Mouse (Mus musculus) yolk sac, embryonic 10.5 days (tissue): ENCODE measurements around the gene Rfpl4b.
"Not testable (repeated sequence)": the region's sequence is repeated elsewhere in the genome, so short reads cannot be mapped to it uniquely, and the experiment has no call there.

Experiments used
- DNase-seq: peaks from one replicate; pipeline ENCODE4 v3.0.0-alpha.2; 2017; ENCODE audit warnings: low spot score

Gene Rfpl4b

DNA sequence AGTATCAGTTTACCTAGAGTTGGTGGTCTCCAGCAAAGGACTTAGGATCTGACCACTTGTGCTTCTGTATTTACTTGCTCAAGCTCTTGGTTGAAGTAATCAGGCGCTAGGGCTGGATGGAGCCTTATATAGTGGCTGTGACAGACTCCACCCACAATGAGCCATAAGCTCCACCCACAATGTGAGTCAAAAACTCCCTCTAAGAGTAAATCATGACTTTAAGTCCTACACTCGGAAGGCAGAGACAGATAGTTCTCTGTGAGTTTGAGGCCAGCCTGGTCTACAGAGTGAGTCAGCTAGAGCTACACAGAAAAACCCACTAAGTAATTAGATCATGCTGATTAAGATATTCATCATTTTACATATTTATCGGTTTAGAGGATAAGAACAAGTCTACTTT is at the start of gene Rfpl4b:
Rfpl4b (minus strand) TSS at position 101 of the 400 bp plus-strand sequence.
- no peak for DNase-seq

DNA sequence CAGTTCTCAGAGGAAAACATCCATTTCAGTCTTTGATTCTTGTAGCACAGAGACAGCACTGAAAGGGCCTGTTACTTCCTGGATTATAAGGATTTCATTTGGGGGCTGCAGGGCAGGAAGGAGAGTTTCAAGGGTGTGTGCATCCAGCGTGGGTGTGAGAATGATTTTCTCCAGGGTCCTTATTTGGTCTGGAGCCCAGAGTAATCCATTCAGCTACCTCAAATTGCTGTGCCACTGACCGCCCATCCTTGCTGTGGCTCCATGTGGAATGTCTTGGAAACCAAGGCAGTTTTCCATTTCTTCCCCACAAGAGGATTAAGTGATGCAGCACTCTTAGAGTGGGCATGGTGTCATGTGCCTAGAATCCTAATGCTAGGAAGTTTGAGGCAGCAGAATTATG is 33.6 kb upstream of the Rfpl4b start:
- DNase-seq, result no peak

DNA sequence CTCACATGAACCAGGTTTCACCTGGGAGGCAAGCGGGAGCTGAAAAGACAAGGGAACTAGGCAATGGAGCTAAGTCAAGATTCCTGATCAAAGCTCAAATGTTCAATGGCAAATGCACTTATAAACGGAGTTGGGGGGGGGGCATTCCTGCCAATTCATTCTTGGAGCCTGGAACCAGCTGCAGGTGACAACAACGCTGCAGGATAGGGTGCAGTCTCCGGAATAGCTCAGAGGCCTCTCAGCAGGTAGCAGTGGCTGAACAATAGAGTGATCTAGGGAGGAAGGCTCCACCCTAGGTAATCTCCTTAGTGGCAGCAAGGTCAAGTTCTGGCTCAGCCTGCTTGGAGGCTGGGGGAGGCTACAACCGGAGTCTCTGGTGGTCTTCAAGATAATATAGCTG is 28.4 kb upstream of the Rfpl4b start:
- DNase-seq, result not testable (repeated sequence)

DNA sequence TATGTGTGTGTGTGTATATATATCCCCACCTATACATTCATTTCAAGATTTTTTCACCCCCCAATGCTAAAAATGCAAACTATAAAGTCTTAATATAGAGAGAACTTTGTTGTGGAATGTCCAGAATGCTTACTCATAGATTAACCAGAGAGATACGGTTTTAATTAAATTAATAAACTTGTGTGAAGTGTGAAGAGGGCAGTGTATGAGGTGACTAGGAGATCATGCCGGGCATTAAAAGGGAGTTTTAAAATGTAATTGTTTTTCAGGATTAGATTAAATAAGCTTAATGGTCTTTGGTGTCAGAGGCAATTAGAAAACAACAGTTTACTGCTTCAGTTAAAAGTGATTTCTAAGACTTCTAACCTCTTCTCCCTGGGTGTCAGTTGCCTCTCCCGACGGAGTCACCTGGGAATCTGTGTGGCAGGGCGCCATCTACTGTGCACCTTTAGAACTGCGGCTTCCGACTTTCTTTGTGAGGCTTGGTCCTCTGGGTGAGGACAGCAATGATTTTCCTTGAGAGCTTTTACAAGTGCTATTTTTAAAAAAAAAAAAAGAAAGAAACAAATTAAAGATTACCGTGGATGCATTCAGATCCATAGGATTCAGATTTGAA is 27.4 kb upstream of the Rfpl4b start:
- peak; percentile 32 for DNase-seq

DNA sequence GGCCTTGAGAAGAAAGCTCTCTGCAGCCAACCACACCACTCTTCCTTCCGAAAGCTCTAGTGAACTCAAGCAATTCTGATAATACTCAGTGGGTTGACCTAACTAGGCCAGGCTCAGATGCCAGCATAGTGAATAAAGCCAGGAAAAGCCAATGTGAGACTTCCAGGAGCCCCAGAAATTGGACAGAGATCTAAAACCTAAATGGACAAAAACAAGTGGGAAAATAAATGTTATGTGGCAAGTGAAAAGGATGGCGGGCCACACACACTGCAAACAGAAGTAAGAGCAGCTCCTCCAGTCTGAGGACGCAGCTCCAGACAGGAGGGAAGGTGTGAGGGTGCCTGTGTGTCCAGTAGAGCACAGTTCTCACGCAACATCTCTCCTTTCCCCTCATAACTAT is 26.7 kb upstream of the Rfpl4b start:
- no peak for DNase-seq

DNA sequence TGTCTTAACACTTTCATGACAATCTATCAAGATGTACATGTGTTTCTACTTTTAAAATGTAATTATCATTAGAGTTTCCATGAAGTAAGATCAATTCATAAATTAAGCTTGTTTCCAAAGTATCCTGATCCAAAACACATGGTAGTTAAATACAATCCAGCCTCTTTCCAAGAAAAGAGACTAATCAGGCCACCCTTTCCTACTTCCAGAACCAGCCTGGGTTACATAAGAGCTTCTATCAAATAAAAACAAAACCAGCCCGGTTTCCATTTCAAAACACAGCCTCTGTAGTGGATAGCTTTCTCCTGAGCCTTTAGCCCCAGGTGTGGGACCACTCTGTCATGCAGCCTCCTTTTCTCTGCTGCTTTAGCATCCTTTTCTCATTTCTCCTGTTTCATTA is 2.2 kb upstream of the Rfpl4b start:
- DNase-seq, result no peak

DNA sequence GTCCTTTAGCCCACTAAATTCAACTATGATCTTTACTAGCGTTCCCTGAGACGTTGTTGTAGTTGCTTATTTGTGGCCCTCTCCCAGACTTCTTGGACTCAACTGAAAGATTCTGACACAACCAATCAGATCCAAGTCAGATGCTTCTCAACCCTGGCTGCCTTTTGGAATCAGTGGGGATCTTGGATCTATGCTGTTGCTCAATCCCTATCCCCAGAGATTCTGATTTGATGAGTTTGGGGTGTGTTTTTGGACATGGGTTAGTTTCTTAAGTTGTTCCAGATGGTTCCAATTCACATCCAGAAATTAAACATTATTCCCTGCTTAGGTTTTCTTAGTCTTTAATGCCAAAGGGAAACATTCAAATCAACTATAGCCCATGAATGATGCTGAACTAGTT is 15.5 kb downstream of the Rfpl4b start:
- no peak for DNase-seq

DNA sequence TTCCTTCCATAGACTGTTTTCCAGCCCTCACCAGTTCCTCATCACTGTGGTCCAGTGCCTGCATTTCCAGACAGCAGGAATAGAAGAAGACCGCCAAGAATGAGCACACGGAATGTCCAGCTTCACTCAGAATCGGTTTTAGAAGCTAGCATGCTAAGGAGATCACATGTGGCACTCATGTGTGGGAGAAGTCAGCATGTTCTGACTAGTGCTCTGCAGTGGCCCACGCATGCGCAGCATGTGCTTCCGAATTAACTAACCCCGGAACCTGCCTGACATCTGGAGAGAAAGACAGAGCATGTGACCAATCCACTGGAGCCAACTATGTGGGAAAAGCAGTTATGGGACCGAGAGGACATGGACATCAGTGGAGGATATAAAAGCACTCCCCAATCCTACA is 17.5 kb downstream of the Rfpl4b start:
- no peak for DNase-seq

DNA sequence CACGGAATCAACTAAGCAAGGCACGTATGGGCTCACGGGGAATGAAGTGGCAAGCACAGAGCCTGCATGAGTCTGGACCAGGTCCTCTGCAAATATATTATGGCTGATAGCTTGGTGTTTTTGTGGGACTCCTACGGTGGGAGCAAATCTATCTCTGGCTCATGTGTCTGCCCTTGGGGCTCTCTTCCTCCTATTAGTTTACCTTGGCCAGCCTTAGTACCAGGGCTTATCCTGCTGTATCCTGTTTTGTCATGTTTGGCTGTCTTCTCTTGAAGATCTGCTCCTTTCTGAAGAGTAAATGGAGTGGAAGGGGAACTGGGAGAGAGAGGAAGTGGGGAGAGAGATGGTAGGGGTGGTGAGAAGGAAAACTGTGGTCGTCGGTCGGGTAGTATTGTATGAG is 18.3 kb downstream of the Rfpl4b start:
- DNase-seq, result no peak

DNA sequence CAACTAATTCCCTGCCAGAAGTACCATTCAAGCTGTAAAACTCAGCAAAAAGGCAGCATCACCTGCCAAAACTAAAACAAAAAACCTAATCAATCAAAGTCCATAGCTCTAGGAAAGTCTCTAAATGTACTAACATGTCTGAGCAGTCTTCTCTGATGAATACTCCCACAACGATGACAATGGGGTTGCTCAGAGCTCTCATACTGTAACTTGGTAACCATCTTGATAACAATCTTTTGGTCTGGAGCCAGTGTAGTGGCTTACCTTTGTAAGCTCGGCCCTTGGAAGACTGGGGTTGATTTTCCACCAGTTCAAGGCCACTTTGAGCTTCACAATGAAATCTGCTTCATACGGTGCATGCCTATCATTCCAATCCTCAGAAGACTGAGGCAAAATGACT is 33.0 kb downstream of the Rfpl4b start:
- DNase-seq, result no peak
